Mouse (Mus musculus) intestine, postnatal 0 days (tissue): ENCODE data around the gene Abcb5. TPM values are rescaled to one million over a fixed set of nuclear protein-coding genes. Genes with fewer than 3 reads are reported as not detected.

Experiments
- ATAC-seq: fragments of 200-750 bp; cut with Nextera tagmentation; 2 replicates; pipeline ENCODE4 v1.8.0; 2017; ENCODE audit warnings: mild to moderate bottlenecking, moderate TSS enrichment, moderate library complexity
- H3K27ac ChIP-seq: fragments of 300-500 bp; sonication (generic); 2 replicates; pipeline ENCODE4 v1.5.1; 2014; ENCODE audit warnings: mild to moderate bottlenecking, low read depth, low read length, moderate library complexity
- H3K27me3 ChIP-seq: fragments of 300-500 bp; sonication (generic); replicated peaks from 2 replicates; pipeline ENCODE4 v1.6.1; 2014; ENCODE audit warnings: low read length, mixed read lengths; ENCODE audit not compliant: control insufficient read depth, insufficient read depth
- H3K36me3 ChIP-seq: fragments of 300-500 bp; sonication (generic); 2 replicates; pipeline ENCODE4 v1.6.1; 2014; ENCODE audit warnings: mild to moderate bottlenecking, moderate library complexity; ENCODE audit not compliant: control insufficient read depth, insufficient read depth
- H3K4me1 ChIP-seq: fragments of 300-500 bp; sonication (generic); replicated peaks from 2 replicates; pipeline ENCODE4 v1.6.1; 2014; ENCODE audit warnings: antibody characterized with exemption, low read length, mixed read lengths; ENCODE audit not compliant: control insufficient read depth, insufficient read depth
- H3K4me2 ChIP-seq: fragments of 300-500 bp; sonication (generic); replicated peaks from 2 replicates; pipeline ENCODE4 v1.6.1; 2014; ENCODE audit warnings: low read depth, mild to moderate bottlenecking, moderate library complexity
- H3K4me3 ChIP-seq: fragments of 300-500 bp; sonication (generic); 2 replicates; pipeline ENCODE4 v1.5.1; 2014; ENCODE audit warnings: low read depth, low read length
- H3K9ac ChIP-seq: fragments of 300-500 bp; sonication (generic); 2 replicates; pipeline ENCODE4 v1.6.1; 2014; ENCODE audit warnings: mild to moderate bottlenecking, low read depth, low read length
- H3K9me3 ChIP-seq: fragments of 300-500 bp; sonication (generic); 2 replicates; pipeline ENCODE4 v1.6.1; 2016; ENCODE audit warnings: mixed run types; ENCODE audit not compliant: control insufficient read depth
- CTCF ChIP-seq: sonication (generic); IDR thresholded peaks from 2 replicates; pipeline ENCODE4 v1.5.1; 2016; ENCODE audit warnings: low read depth, mild to moderate bottlenecking, control low read depth, antibody characterized with exemption, moderate library complexity
- WGBS: fragments of 180-500 bp; shearing (Covaris S2); extraction: QIAGEN DNeasy Blood & Tissue Kit; methylation state at CpG from one replicate; pipeline ENCODE4 v1.1.7; 2014; 5-methylcytosine and 5-hydroxymethylcytosine counted together
- polyA plus RNA-seq: library from polyadenylated mRNA; unstranded; fragments of >200 nt; fragmentation: Nextera tagmentation; extraction: Ambion mirVana; gene quantifications from 2 replicates; pipeline ENCODE4 v1.2.1, GENCODE M21; 2015

Gene Abcb5
- not detected in 2 replicates for polyA plus RNA-seq

- WGBS, result 81% methylated on average over 4 of the region's 4 CpGs
These were observed at the start of gene Abcb5 for GRCm38 (mm10) chr12:118966321-118966720. TSS of gene Abcb5 (minus strand) at chr12:118966421.

GRCm38 (mm10) chr12:118999230-118999629 lies 33.0 kb upstream of the Abcb5 start:
- TF ChIP-seq CTCF, result no peak
- Histone ChIP-seq H3K4me1 (no peaks in the 10 kb centered on the region), H3K4me3 (no peak overlapping the region), H3K27ac (no peak overlapping the region), H3K4me2 (no peak overlapping the region), H3K9ac (no peak overlapping the region), H3K36me3 (no peaks in the 10 kb centered on the region), H3K27me3 (no peaks in the 10 kb centered on the region), H3K9me3 (no peaks in the 10 kb centered on the region)
- ATAC-seq, result no peak
- 56% methylated on average over 2 of the region's 2 CpGs for WGBS

More at GRCm38 (mm10) chr12:118966321-118966720, at the start of gene Abcb5:
- Histone ChIP-seq H3K4me3 (no peak within 1 kb of the TSS), H3K27me3 (no peaks in the 10 kb centered on the region), H3K9ac (no peak within 1 kb of the TSS), H3K4me1 (no peaks in the 10 kb centered on the region), H3K9me3 (no peaks in the 10 kb centered on the region), H3K4me2 (no peak within 1 kb of the TSS), H3K36me3 (no peaks in the 10 kb centered on the region), H3K27ac (no peak within 1 kb of the TSS)
- no peak for ATAC-seq
- TF ChIP-seq CTCF, result no peak

GRCm38 (mm10) chr12:118994328-118995166 lies 28.3 kb upstream of the Abcb5 start:
- Histone ChIP-seq H3K4me1 (no peaks in the 10 kb centered on the region), H3K9me3 (no peaks in the 10 kb centered on the region), H3K36me3 (no peaks in the 10 kb centered on the region), H3K4me2 (no peak overlapping the region), H3K27me3 (no peaks in the 10 kb centered on the region), H3K4me3 (no peak overlapping the region), H3K27ac (no peak overlapping the region), H3K9ac (no peak overlapping the region)
- TF ChIP-seq CTCF, result peak; percentile 67
- 68% methylated on average over 1 of the region's 1 CpGs for WGBS
- ATAC-seq, result no peak

- Histone ChIP-seq H3K9ac (no peak overlapping the region), H3K36me3 (no peaks in the 10 kb centered on the region), H3K27ac (no peak overlapping the region), H3K27me3 (no peaks in the 10 kb centered on the region), H3K4me1 (no peaks in the 10 kb centered on the region), H3K9me3 (no peaks in the 10 kb centered on the region), H3K4me3 (no peak overlapping the region), H3K4me2 (no peak overlapping the region)
- 85% methylated on average over 1 of the region's 1 CpGs for whole genome bisulfite sequencing
- no peak for TF ChIP-seq CTCF
- no peak for ATAC-seq
These were observed 18.6 kb upstream of the Abcb5 start for GRCm38 (mm10) chr12:118984852-118985251.

- Histone ChIP-seq H3K27me3 (no peaks in the 10 kb centered on the region), H3K4me3 (no peak overlapping the region), H3K27ac (no peak overlapping the region), H3K4me1 (no peaks in the 10 kb centered on the region), H3K4me2 (0 out of 2 replicates have a peak overlapping the region, but pooled peaks have one; percentile 6), H3K9me3 (no peaks in the 10 kb centered on the region), H3K9ac (no peak overlapping the region), H3K36me3 (no peaks in the 10 kb centered on the region)
- peak; percentile 85 for TF ChIP-seq CTCF
- 22% methylated on average over 13 of the region's 13 CpGs for WGBS
- peak; percentile 33; the same call in 1 of the 2 replicates for ATAC-seq
These were observed 35.6 kb downstream of the Abcb5 start for GRCm38 (mm10) chr12:118930386-118931318.

- Histone ChIP-seq H3K4me1 (no peaks in the 10 kb centered on the region), H3K9me3 (no peaks in the 10 kb centered on the region), H3K4me2 (no peak overlapping the region), H3K36me3 (no peaks in the 10 kb centered on the region), H3K9ac (no peak overlapping the region), H3K4me3 (no peak overlapping the region), H3K27me3 (no peaks in the 10 kb centered on the region), H3K27ac (no peak overlapping the region)
- WGBS, result 21% methylated on average over 13 of the region's 13 CpGs
- no peak for ATAC-seq
- peak; percentile 81 for TF ChIP-seq CTCF
These were observed 39.4 kb downstream of the Abcb5 start for GRCm38 (mm10) chr12:118926813-118927281.
